Mouse (Mus musculus): ENCODE data around the gene Rdh7. TPM values are rescaled to one million over a fixed set of nuclear protein-coding genes. Genes with fewer than 3 reads are reported as not detected.
"Not testable (repeated sequence)": the region's sequence is repeated elsewhere in the genome, so short reads cannot be mapped to it uniquely, and the experiment has no call there.

Rdh7 gene
- polyA plus RNA-seq, 1 experiment from 2014 or later, result not detected

- no peak overlapping the region for H3K27ac ChIP-seq (replicated peaks)
Observed at GRCm38 (mm10) chr10:127907386-127907951, 18.9 kb upstream of the Rdh7 start.

DNA sequence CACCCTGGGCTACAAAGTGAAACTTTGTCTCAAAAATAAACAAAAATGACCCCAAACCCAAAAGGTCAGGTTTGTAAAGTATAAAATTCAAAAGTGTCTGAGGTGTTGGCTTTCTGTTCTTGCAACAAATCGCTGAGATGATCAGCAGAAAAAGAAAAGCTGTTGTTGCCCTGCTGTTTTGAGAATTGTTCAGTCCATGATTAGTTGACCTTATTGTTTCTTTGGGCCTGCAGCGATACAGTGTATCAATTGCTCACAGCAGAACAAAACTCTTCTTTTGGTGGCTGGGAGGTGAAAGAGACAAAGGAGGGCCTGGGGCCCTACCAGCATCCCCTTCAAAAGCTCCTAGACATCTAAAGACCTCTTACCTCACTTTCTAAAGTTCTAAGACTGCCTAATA lies 17.5 kb upstream of the Rdh7 start:
- no peak overlapping the region for H3K27ac ChIP-seq (replicated peaks)
- 57% methylated on average over 2 of the region's 2 CpGs for WGBS
- H3K36me3 ChIP-seq, result no peaks in the 10 kb centered on the region
- no peak overlapping the region for H3K9ac ChIP-seq (replicated peaks)
- ATAC-seq (ENCODE audit: low FRiP score, low read depth), result no peak
- no peak overlapping the region for H3K4me2 ChIP-seq (replicated peaks)
- H3K27me3 ChIP-seq, result no peaks in the 10 kb centered on the region
- H3K4me1 ChIP-seq, result no peaks in the 10 kb centered on the region
- H3K9me3 ChIP-seq, result no peaks in the 10 kb centered on the region
- no peak overlapping the region for H3K4me3 ChIP-seq

More at GRCm38 (mm10) chr10:127907386-127907951, 18.9 kb upstream of the Rdh7 start:
- Histone ChIP-seq H3K4me3 (no peak overlapping the region), H3K4me1 (no peaks in the 10 kb centered on the region), H3K27me3 (no peaks in the 10 kb centered on the region), H3K9me3 (no peaks in the 10 kb centered on the region), H3K4me2 (replicated peaks) (no peak overlapping the region), H3K36me3 (no peaks in the 10 kb centered on the region), H3K9ac (replicated peaks) (no peak overlapping the region)
- ATAC-seq (ENCODE audit: low FRiP score, low read depth), result no peak

- Histone ChIP-seq H3K4me1 (no peaks in the 10 kb centered on the region), H3K9ac (replicated peaks) (no peak overlapping the region), H3K27ac (replicated peaks) (no peak overlapping the region), H3K36me3 (no peaks in the 10 kb centered on the region), H3K27me3 (no peaks in the 10 kb centered on the region), H3K4me2 (replicated peaks) (no peak overlapping the region), H3K4me3 (no peak overlapping the region), H3K9me3 (no peaks in the 10 kb centered on the region)
- no peak for ATAC-seq (ENCODE audit: low FRiP score, low read depth)
- WGBS, result 73% methylated on average over 7 of the region's 7 CpGs
Observed at GRCm38 (mm10) chr10:127904718-127905446, 16.3 kb upstream of the Rdh7 start.

- Histone ChIP-seq H3K36me3 (no peaks in the 10 kb centered on the region), H3K4me3 (no peak overlapping the region), H3K4me2 (replicated peaks) (no peak overlapping the region), H3K9me3 (no peaks in the 10 kb centered on the region), H3K27ac (replicated peaks) (no peak overlapping the region), H3K9ac (replicated peaks) (no peak overlapping the region), H3K27me3 (no peaks in the 10 kb centered on the region), H3K4me1 (no peaks in the 10 kb centered on the region)
- WGBS, result 76% methylated on average over 1 of the region's 1 CpGs
- no peak for ATAC-seq (ENCODE audit: low FRiP score, low read depth)
Observed at GRCm38 (mm10) chr10:127903116-127903515, 14.5 kb upstream of the Rdh7 start.

DNA sequence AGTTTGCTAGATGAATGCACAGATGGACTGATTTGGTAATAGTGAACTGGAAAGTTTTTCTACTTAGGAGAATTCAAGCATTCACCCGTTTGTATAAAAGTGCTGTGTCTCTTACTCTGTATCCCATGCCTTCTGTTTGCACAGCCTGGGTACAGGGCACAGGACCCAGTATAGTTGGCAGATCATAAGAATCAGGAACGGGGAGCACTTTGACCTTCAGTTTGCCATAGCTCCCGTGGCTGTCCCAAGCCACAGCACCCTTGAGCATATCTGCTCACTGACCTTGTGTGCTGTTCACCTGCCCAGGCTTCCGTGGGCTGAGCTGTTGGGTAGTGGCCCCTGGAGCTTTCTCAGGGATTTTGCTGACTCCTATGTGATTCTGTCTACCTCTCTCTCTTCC lies 13.1 kb upstream of the Rdh7 start:
- H3K9me3 ChIP-seq, result no peaks in the 10 kb centered on the region
- ATAC-seq (ENCODE audit: low FRiP score, low read depth), result no peak
- H3K27ac ChIP-seq (replicated peaks), result no peak overlapping the region
- no peaks in the 10 kb centered on the region for H3K4me1 ChIP-seq
- H3K27me3 ChIP-seq, result no peaks in the 10 kb centered on the region
- no peak overlapping the region for H3K4me3 ChIP-seq
- H3K9ac ChIP-seq (replicated peaks), result no peak overlapping the region
- no peaks in the 10 kb centered on the region for H3K36me3 ChIP-seq
- no peak overlapping the region for H3K4me2 ChIP-seq (replicated peaks)
- 78% methylated on average over 4 of the region's 4 CpGs for WGBS

- Histone ChIP-seq H3K27ac (replicated peaks) (no peak overlapping the region), H3K36me3 (no peaks in the 10 kb centered on the region), H3K4me2 (replicated peaks) (no peak overlapping the region), H3K27me3 (no peaks in the 10 kb centered on the region), H3K4me1 (no peaks in the 10 kb centered on the region), H3K4me3 (no peak overlapping the region), H3K9me3 (no peaks in the 10 kb centered on the region), H3K9ac (replicated peaks) (no peak overlapping the region)
- ATAC-seq (ENCODE audit: low FRiP score, low read depth), result no peak
- WGBS, result 77% methylated on average over 5 of the region's 5 CpGs
Observed at GRCm38 (mm10) chr10:127899783-127900182, 11.2 kb upstream of the Rdh7 start.

- no peak for ATAC-seq (ENCODE audit: low FRiP score, low read depth)
- Histone ChIP-seq H3K4me3 (no peak within 1 kb of the TSS), H3K36me3 (no peaks in the 10 kb centered on the region), H3K9ac (replicated peaks) (no peak within 1 kb of the TSS), H3K27me3 (no peaks in the 10 kb centered on the region), H3K9me3 (no peaks in the 10 kb centered on the region), H3K4me2 (replicated peaks) (no peak within 1 kb of the TSS), H3K4me1 (no peaks in the 10 kb centered on the region), H3K27ac (replicated peaks) (no peak within 1 kb of the TSS)
- 85% methylated on average over 2 of the region's 2 CpGs for WGBS
Observed at GRCm38 (mm10) chr10:127898218-127898617, 9.6 kb upstream of the Rdh7 start, which contains the start of gene Sdr9c7. TSS of gene Sdr9c7 (plus strand) at chr10:127898518.

- no peak overlapping the region for H3K27ac ChIP-seq (replicated peaks)
- WGBS, result 92% methylated on average over 3 of the region's 3 CpGs
- no peak overlapping the region for H3K4me3 ChIP-seq
- no peaks in the 10 kb centered on the region for H3K36me3 ChIP-seq
- H3K9ac ChIP-seq (replicated peaks), result no peak overlapping the region
- no peaks in the 10 kb centered on the region for H3K4me1 ChIP-seq
- no peak overlapping the region for H3K4me2 ChIP-seq (replicated peaks)
- no peaks in the 10 kb centered on the region for H3K9me3 ChIP-seq
- H3K27me3 ChIP-seq, result no peaks in the 10 kb centered on the region
- ATAC-seq (ENCODE audit: low FRiP score, low read depth), result no peak
Observed at GRCm38 (mm10) chr10:127897506-127897905, 8.9 kb upstream of the Rdh7 start.

DNA sequence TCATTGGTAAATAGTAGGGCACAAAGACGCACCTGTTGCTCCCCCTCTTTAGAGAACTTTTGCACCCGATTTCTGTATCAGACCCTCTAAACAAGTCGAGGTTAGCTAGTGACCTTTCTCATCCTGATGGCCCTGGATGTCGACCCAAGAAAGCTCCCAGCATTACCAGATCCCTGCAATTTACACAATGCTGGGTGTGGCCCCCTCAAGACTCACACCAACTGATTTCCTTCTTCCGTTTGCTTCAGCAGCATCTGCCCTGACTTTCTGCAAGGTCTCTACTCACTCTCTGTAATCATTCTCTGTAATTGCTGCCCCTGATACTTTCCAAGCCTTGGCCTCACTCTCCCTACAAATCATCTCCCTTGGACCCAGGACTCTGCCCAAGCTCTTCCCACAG lies 8.1 kb upstream of the Rdh7 start:
- Histone ChIP-seq H3K4me3 (no peak overlapping the region), H3K4me2 (replicated peaks) (no peak overlapping the region), H3K9me3 (no peaks in the 10 kb centered on the region), H3K36me3 (no peaks in the 10 kb centered on the region), H3K27ac (replicated peaks) (no peak overlapping the region), H3K9ac (replicated peaks) (no peak overlapping the region), H3K4me1 (no peaks in the 10 kb centered on the region), H3K27me3 (no peaks in the 10 kb centered on the region)
- ATAC-seq (ENCODE audit: low FRiP score, low read depth), result no peak
- 76% methylated on average over 5 of the region's 5 CpGs for WGBS

GRCm38 (mm10) chr10:127893163-127894022 lies 4.8 kb upstream of the Rdh7 start:
- not testable (repeated sequence) for H3K4me2 ChIP-seq (replicated peaks); H3K27me3 ChIP-seq; H3K4me1 ChIP-seq; ATAC-seq (ENCODE audit: low FRiP score, low read depth); H3K9ac ChIP-seq (replicated peaks); H3K27ac ChIP-seq (replicated peaks); H3K4me3 ChIP-seq; H3K9me3 ChIP-seq; H3K36me3 ChIP-seq
- WGBS, result 69% methylated on average over 5 of the region's 5 CpGs

DNA sequence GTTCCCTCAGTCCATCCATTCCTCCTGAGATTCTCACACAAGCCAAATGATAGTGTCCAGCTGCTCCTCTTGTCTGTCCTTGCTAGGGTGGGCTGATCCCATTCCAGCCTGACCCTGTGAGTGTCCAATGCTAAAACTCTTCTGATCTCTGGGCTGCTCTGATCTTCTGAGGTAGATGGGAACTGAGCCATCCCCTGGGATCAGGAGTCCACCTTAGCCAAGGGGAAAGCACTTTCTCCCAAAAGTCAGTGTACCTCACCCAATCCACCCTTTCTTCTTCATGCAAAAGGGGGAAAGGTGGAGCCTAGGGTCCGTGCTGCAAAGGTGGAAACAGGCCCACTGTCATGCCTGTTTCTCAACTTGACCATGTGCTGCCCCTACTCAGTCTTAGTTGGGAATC lies 2.9 kb upstream of the Rdh7 start:
- Histone ChIP-seq H3K9ac (replicated peaks) (no peak overlapping the region), H3K9me3 (no peaks in the 10 kb centered on the region), H3K4me3 (no peak overlapping the region), H3K4me2 (replicated peaks) (no peak overlapping the region), H3K27me3 (no peaks in the 10 kb centered on the region), H3K27ac (replicated peaks) (no peak overlapping the region), H3K36me3 (no peaks in the 10 kb centered on the region), H3K4me1 (no peaks in the 10 kb centered on the region)
- 76% methylated on average over 1 of the region's 1 CpGs for WGBS
- ATAC-seq (ENCODE audit: low FRiP score, low read depth), result no peak

- no peak for ATAC-seq (ENCODE audit: low FRiP score, low read depth)
- Histone ChIP-seq H3K27ac (replicated peaks) (no peak overlapping the region), H3K9ac (replicated peaks) (no peak overlapping the region), H3K9me3 (no peaks in the 10 kb centered on the region), H3K27me3 (no peaks in the 10 kb centered on the region), H3K4me3 (no peak overlapping the region), H3K4me2 (replicated peaks) (no peak overlapping the region), H3K36me3 (no peaks in the 10 kb centered on the region), H3K4me1 (no peaks in the 10 kb centered on the region)
- 92% methylated on average over 4 of the region's 4 CpGs for WGBS
Observed at GRCm38 (mm10) chr10:127886971-127887370, 1.6 kb downstream of the Rdh7 start.
